Mouse (Mus musculus) hindbrain, embryonic 12.5 days (tissue): ENCODE data around the gene St6galnac3. TPM values are rescaled to one million over a fixed set of nuclear protein-coding genes. Genes with fewer than 3 reads are reported as not detected.

Source experiments
- ATAC-seq: fragments of 200-750 bp; cut with Nextera tagmentation; 2 replicates; pipeline ENCODE4 v1.8.0; 2017; ENCODE audit warnings: moderate TSS enrichment; ENCODE audit not compliant: low FRiP score
- H3K27ac ChIP-seq: fragments of 300-500 bp; sonication (generic); 2 replicates; pipeline ENCODE4 v1.5.1; 2016; ENCODE audit warnings: mild to moderate bottlenecking
- H3K27me3 ChIP-seq: fragments of 300-500 bp; sonication (generic); 2 replicates; pipeline ENCODE4 v1.6.1; 2016; ENCODE audit warnings: mild to moderate bottlenecking
- H3K36me3 ChIP-seq: fragments of 300-500 bp; sonication (generic); 2 replicates; pipeline ENCODE4 v1.6.1; 2016; ENCODE audit warnings: mild to moderate bottlenecking
- H3K4me1 ChIP-seq: fragments of 300-500 bp; sonication (generic); 2 replicates; pipeline ENCODE4 v1.6.1; 2016
- H3K4me2 ChIP-seq: fragments of 300-500 bp; sonication (generic); replicated peaks from 2 replicates; pipeline ENCODE4 v1.6.1; 2016; ENCODE audit warnings: mild to moderate bottlenecking
- H3K4me3 ChIP-seq: fragments of 300-500 bp; sonication (generic); 2 replicates; pipeline ENCODE4 v1.5.1; 2016; ENCODE audit warnings: mild to moderate bottlenecking
- H3K9ac ChIP-seq: fragments of 300-500 bp; sonication (generic); 2 replicates; pipeline ENCODE4 v1.6.1; 2016; ENCODE audit warnings: mild to moderate bottlenecking, moderate library complexity
- H3K9me3 ChIP-seq: fragments of 300-500 bp; sonication (generic); replicated peaks from 2 replicates; pipeline ENCODE4 v1.6.1; 2016; ENCODE audit warnings: mild to moderate bottlenecking
- WGBS: fragments of 180-500 bp; shearing (Covaris S2); methylation state at CpG from one replicate; pipeline ENCODE4 v1.1.7; 2016; 5-methylcytosine and 5-hydroxymethylcytosine counted together
- polyA plus RNA-seq: library from polyadenylated mRNA; unstranded; fragments of >200 nt; fragmentation: Nextera tagmentation; extraction: Ambion mirVana; gene quantifications from 2 replicates; pipeline ENCODE4 v1.2.1, GENCODE M21; 2016

Gene St6galnac3
- polyA plus RNA-seq, 1 experiment from 2014 or later = 40.8 TPM

DNA sequence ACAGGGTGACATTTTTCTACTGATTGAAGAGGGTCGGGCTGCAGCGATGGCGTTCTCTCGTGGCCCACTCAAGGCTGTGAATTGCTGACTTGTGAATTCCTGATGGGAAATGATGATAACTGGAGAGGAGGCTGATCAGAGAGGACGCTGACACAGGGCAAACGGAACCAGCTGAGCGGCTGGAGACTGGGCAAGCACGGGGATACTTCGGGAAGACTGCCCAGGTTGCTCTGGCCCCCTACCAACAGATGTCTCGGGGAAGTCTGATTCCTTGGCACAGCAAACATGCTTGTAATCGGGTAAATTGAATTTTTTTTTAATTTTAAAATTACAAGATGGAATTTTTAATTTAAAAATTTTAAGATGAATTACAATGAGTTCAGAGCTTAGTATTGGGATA, 168.4 kb downstream of the St6galnac3 start:
- H3K27ac ChIP-seq = no peak overlapping the region
- H3K9me3 ChIP-seq = no peaks in the 10 kb centered on the region
- ATAC-seq = no peak
- H3K4me1 ChIP-seq = no peaks in the 10 kb centered on the region
- no peaks in the 10 kb centered on the region for H3K27me3 ChIP-seq
- no peak overlapping the region for H3K9ac ChIP-seq
- WGBS = 71% methylated on average over 11 of the region's 11 CpGs
- H3K4me2 ChIP-seq = no peak overlapping the region
- H3K4me3 ChIP-seq = no peak overlapping the region
- H3K36me3 ChIP-seq = no peaks in the 10 kb centered on the region

DNA sequence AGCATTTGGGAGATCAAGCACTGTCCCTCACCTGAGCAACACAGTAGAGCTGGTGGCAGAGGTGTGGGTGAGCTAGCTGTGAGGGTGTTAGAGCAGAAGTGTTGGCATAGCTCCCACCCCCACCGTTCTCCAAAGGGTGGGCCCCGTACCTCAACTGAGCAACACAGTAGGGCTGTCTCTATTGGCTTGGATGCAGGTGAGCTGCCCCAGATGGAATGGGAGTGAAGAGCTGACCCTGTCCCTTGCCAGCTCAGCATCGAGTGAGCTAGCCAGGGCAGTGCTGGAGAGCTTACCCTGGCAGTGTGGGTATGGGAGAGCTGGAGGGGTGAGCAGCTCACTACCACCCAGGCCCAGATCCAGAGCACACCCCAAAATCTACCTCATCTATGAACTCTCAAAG, 171.3 kb downstream of the St6galnac3 start:
- Histone ChIP-seq H3K9ac (no peak overlapping the region), H3K27me3 (no peaks in the 10 kb centered on the region), H3K4me1 (0 out of 2 replicates have a peak, but pooled peaks cover 5% of the 10 kb centered on the region), H3K9me3 (no peaks in the 10 kb centered on the region), H3K4me2 (no peak overlapping the region), H3K27ac (no peak overlapping the region), H3K4me3 (no peak overlapping the region), H3K36me3 (no peaks in the 10 kb centered on the region)
- 90% methylated on average over 3 of the region's 3 CpGs for WGBS
- ATAC-seq = no peak

DNA sequence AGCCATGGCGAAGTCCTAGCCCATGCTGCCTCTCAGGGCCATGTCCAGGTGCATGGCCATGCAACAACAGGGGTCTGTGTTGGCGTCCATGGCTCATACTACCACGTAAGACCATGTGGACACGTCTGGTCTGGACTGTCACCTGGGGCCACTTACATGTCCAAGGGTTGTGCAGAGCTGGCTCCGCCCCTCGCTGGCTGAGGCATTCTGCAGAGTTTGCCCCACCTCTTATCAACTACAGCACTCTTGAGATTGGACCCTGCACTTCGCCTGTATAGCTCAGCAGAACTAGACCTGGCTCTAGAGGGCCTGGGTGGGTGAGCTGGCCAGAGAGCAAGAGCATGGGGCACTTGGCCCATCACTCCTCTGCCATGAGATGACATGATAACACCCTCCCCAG, 171.7 kb downstream of the St6galnac3 start:
- 0 out of 2 replicates have a peak, but pooled peaks cover 5% of the 10 kb centered on the region for H3K4me1 ChIP-seq
- H3K9me3 ChIP-seq = no peaks in the 10 kb centered on the region
- no peak overlapping the region for H3K9ac ChIP-seq
- no peaks in the 10 kb centered on the region for H3K27me3 ChIP-seq
- no peak for ATAC-seq
- no peak overlapping the region for H3K4me2 ChIP-seq
- H3K27ac ChIP-seq = no peak overlapping the region
- no peaks in the 10 kb centered on the region for H3K36me3 ChIP-seq
- 91% methylated on average over 7 of the region's 7 CpGs for WGBS
- no peak overlapping the region for H3K4me3 ChIP-seq

DNA sequence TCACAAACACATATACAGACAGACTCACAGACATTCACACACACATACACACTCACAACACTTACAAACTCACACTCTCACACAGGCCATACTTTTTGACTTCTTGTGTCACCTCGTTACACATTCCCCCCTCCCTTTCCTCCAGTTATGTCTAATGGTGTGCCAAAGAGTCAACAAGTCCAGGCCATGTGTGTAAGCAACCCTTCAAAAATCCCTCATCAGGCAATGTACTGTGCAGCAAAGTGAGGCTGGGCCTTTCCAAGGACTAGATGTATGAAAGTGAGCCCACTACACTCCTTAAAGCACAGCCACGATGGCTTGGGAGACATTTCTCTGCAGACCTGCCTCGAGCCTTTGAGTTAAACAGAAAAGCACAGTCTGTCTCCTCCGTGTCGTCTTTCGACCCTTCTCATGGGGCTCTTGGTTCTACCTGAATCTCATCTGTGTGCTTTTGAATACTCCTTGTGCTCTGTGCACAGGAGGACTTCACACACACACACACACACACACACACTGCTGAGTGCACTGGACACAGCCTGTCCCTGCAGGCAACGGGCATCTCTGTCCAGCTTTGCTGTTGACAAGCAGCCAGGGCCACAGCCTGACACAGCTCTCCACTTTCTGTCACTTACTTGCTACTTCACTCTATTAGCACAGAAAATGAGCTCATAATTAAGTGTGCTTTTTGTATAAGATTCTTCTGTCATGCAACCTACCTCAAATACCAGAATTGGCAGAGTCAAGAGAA, 177.9 kb downstream of the St6galnac3 start:
- no peaks in the 10 kb centered on the region for H3K36me3 ChIP-seq
- no peaks in the 10 kb centered on the region for H3K9me3 ChIP-seq
- no peak overlapping the region for H3K4me3 ChIP-seq
- ATAC-seq = no peak
- H3K27me3 ChIP-seq = no peaks in the 10 kb centered on the region
- H3K27ac ChIP-seq = no peak overlapping the region
- WGBS = 92% methylated on average over 7 of the region's 7 CpGs
- no peak overlapping the region for H3K9ac ChIP-seq
- 0 out of 2 replicates have a peak, but pooled peaks cover 5% of the 10 kb centered on the region for H3K4me1 ChIP-seq
- no peak overlapping the region for H3K4me2 ChIP-seq

DNA sequence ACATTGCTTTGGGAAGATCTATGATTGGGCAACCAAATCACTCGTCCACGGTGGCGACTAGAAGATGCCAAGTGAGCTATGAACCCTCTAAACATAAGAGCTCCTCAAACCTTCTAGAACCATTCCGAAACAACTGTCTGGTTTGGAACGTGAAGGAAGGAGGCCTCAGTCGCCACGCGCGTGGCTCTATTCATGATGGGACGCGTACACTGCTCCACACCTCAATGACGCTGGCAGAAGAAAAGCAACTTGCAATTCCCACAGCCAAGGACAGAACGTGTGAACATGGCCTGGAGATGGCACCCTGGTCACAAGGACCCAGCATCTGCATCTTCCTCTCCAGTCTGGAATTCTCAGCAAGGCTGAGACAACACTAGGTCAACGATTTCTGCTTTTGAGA, 185.1 kb downstream of the St6galnac3 start:
- no peak overlapping the region for H3K4me3 ChIP-seq
- H3K4me2 ChIP-seq = no peak overlapping the region
- H3K9ac ChIP-seq = no peak overlapping the region
- WGBS = 94% methylated on average over 14 of the region's 14 CpGs
- no peaks in the 10 kb centered on the region for H3K36me3 ChIP-seq
- no peak overlapping the region for H3K27ac ChIP-seq
- H3K9me3 ChIP-seq = no peaks in the 10 kb centered on the region
- no peaks in the 10 kb centered on the region for H3K27me3 ChIP-seq
- ATAC-seq = no peak
- no peaks in the 10 kb centered on the region for H3K4me1 ChIP-seq

DNA sequence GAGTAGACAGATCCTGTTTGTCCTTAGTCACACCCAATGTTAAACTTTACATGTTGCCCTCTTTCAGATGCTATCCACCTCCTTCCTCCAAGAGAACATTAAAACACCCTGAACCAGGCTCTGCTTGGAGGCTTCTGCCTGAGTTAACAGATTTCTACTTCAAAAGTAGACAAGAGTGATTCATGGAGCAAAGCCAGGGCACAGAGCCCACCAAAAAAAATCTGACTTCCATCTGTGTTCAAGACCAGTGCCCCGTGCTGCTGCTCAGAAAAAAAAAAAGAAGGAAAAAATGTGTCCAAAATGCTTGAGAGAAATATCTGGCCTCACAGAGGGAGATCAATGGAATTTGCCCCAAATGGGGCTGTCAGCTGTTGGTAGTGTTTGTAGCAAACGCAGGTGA, 186.6 kb downstream of the St6galnac3 start:
- H3K9me3 ChIP-seq = no peaks in the 10 kb centered on the region
- no peak for ATAC-seq
- H3K9ac ChIP-seq = no peak overlapping the region
- no peak overlapping the region for H3K4me2 ChIP-seq
- no peak overlapping the region for H3K4me3 ChIP-seq
- 58% methylated on average over 2 of the region's 2 CpGs for WGBS
- H3K4me1 ChIP-seq = no peaks in the 10 kb centered on the region
- H3K27me3 ChIP-seq = no peaks in the 10 kb centered on the region
- no peaks in the 10 kb centered on the region for H3K36me3 ChIP-seq
- H3K27ac ChIP-seq = no peak overlapping the region

DNA sequence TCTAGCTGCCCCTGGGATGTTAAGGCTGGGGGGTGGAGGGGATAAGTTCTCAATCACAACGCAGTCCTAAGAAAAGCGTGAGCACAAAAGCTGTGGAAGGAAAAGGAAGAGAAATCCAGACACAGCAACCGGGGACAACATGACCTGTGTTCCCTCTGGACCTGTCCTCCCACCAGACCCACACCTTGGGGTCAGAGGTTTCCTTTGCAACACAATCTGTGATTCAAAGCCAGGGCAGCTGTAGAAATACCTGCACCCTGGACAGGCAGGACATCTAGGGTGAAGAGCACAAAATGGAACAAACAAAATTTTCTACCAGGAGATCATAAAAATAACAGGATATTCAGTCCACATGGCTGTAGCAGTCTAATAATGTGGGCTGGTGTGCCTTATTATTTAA, 187.5 kb downstream of the St6galnac3 start:
- WGBS = 83% methylated on average over 3 of the region's 3 CpGs
- no peak for ATAC-seq

DNA sequence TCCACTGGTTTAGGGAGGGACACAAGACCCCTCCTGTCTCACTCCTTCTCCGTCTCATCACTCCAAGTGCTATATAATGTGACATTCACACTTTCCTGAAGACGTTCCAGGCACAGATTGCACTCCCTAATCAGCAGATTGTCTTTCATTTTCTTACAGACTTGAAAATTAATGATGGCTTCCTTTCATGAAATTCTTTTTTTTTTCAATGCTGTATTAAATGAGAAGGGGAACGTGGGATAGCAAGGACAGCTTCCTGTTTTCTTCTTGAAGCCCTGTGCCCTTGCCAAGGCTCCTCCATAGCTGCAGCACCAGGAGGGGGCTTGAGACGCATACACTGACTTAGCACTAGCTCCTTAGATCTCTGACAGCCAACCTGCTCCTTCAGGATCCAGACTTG, 188.7 kb downstream of the St6galnac3 start:
- no peak overlapping the region for H3K9ac ChIP-seq
- H3K27ac ChIP-seq = no peak overlapping the region
- H3K9me3 ChIP-seq = no peaks in the 10 kb centered on the region
- WGBS = 79% methylated on average over 4 of the region's 4 CpGs
- H3K36me3 ChIP-seq = no peaks in the 10 kb centered on the region
- H3K4me2 ChIP-seq = no peak overlapping the region
- no peaks in the 10 kb centered on the region for H3K27me3 ChIP-seq
- no peaks in the 10 kb centered on the region for H3K4me1 ChIP-seq
- H3K4me3 ChIP-seq = no peak overlapping the region
- no peak for ATAC-seq

More for the DNA sequence above, 187.5 kb downstream of the St6galnac3 start:
- no peaks in the 10 kb centered on the region for H3K4me1 ChIP-seq
- no peak overlapping the region for H3K4me2 ChIP-seq
- no peak overlapping the region for H3K4me3 ChIP-seq
- no peaks in the 10 kb centered on the region for H3K9me3 ChIP-seq
- no peak overlapping the region for H3K9ac ChIP-seq
- H3K27ac ChIP-seq = no peak overlapping the region
- no peaks in the 10 kb centered on the region for H3K27me3 ChIP-seq
- H3K36me3 ChIP-seq = no peaks in the 10 kb centered on the region

DNA sequence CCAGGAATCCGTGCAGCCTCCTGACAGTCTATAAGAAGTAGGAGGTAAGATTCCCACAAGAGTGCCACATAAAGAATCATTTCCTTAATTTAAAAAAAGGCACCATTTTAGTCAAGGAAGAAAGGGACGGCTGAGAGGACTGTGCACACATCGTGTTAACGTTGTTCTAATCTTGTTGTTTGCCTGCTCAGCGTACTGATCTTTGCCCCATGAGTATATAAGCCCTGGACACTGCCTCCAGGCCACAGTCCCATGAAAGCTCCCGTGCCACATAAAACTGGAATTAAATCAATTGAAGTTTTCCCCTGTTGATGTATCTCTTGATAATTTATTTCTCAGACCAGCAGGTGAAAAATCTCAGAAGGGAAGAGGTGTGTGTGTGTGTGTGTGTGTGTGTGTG, 195.8 kb downstream of the St6galnac3 start:
- WGBS = 84% methylated on average over 6 of the region's 6 CpGs
- H3K9me3 ChIP-seq = no peaks in the 10 kb centered on the region
- H3K27ac ChIP-seq = no peak overlapping the region
- peaks cover 5% of the 10 kb centered on the region; the same call in 1 of the 2 replicates for H3K4me1 ChIP-seq
- no peak for ATAC-seq
- H3K4me3 ChIP-seq = no peak overlapping the region
- no peaks in the 10 kb centered on the region for H3K36me3 ChIP-seq
- H3K9ac ChIP-seq = no peak overlapping the region
- H3K27me3 ChIP-seq = no peaks in the 10 kb centered on the region
- H3K4me2 ChIP-seq = no peak overlapping the region

DNA sequence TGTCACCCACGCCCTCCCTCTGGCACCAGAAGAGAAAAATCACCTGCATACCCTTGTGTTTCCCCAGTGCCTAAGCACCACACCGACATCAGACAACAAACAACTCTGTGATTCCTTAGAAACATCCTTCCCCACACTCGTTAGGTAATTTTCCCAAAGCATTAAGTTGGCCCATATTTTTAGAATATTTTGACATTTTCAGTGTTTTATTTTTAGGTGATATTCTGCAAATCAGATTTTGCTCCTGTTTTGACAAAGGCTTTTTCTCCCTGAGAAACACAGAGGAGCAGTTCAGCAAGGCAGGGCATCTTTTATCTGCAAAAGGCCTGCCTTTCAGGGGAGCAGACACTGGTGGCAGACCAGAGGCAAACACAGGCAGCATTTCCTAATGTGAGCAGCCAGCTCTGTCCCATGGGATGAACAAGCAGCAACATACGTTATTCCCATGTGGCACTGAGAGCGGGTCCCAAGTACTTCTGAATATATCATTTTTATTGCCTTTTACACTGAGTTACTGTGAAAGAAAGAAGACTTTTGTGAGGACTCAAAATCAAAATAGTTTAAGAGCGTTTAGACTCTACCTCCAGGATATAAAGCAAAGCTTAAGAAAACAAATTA, 199.7 kb downstream of the St6galnac3 start:
- no peaks in the 10 kb centered on the region for H3K27me3 ChIP-seq
- no peak for ATAC-seq
- no peaks in the 10 kb centered on the region for H3K9me3 ChIP-seq
- no peak overlapping the region for H3K27ac ChIP-seq
- 80% methylated on average over 6 of the region's 6 CpGs for whole genome bisulfite sequencing
- H3K9ac ChIP-seq = no peak overlapping the region
- H3K36me3 ChIP-seq = no peaks in the 10 kb centered on the region
- H3K4me1 ChIP-seq = peaks cover 5% of the 10 kb centered on the region; the same call in 1 of the 2 replicates
- no peak overlapping the region for H3K4me2 ChIP-seq
- no peak overlapping the region for H3K4me3 ChIP-seq

DNA sequence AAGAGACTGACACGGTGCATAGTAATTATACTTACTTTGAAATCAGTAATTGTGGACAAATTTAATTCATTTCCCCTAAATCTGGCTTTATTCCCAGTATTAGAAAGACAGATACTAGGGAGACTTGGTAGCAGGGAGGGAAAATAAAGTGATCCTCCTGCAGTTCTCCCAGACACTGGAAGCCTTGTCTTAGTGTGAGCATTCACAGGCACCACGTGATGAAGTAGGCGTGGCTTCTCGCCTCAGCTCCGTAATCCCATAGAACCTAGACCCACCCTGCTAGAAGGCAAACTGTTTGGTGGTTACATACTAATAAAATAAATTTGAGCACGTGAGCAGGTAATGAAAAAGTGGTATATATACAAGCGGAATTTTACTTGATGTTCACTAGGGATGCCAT, 208.1 kb downstream of the St6galnac3 start:
- H3K9me3 ChIP-seq = peaks cover 10% of the 10 kb centered on the region; the same call in 1 of the 2 replicates
- H3K4me1 ChIP-seq = 0 out of 2 replicates have a peak, but pooled peaks cover 5% of the 10 kb centered on the region
- no peaks in the 10 kb centered on the region for H3K27me3 ChIP-seq
- no peaks in the 10 kb centered on the region for H3K36me3 ChIP-seq
- no peak for ATAC-seq
- no peak overlapping the region for H3K27ac ChIP-seq
- no peak overlapping the region for H3K4me3 ChIP-seq
- 77% methylated on average over 7 of the region's 7 CpGs for WGBS
- H3K4me2 ChIP-seq = no peak overlapping the region
- no peak overlapping the region for H3K9ac ChIP-seq

DNA sequence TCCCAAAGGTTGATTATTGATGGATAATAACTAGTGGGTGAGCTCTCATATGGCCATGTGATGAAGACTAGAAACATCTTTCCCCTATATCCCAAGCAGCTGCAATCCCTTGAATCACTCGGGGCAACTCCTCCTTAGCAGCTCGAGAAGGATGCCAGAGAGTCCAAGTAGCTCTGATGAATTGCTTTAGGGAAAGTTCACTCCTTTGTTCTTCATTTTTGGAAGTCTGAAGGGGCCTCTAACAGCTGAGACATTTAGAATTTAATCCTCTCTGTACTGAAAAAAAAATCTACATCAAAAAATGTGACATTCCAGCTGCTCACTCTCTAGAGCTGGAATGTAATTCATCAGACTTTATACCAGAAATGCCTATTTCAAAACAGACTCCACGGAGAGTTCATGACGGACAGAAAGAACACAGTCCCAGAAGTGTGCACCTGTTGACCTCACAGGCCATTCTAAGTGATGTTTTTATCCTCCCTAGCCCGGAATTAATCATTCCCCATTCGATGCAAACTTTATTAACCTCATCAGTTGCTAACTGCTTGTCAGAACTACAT, 211.4 kb downstream of the St6galnac3 start:
- Histone ChIP-seq H3K36me3 (no peaks in the 10 kb centered on the region), H3K27me3 (no peaks in the 10 kb centered on the region), H3K27ac (no peak overlapping the region), H3K4me3 (no peak overlapping the region), H3K9me3 (0 out of 2 replicates have a peak, but pooled peaks cover 3% of the 10 kb centered on the region), H3K4me2 (no peak overlapping the region), H3K9ac (no peak overlapping the region), H3K4me1 (peaks cover 27% of the 10 kb centered on the region)
- 73% methylated on average over 6 of the region's 6 CpGs for WGBS
- no peak for ATAC-seq
